Mouse (Mus musculus): ENCODE data around the gene Mrpl43. TPM values are rescaled to one million over a fixed set of nuclear protein-coding genes. Genes with fewer than 3 reads are reported as not detected.

Gene Mrpl43
- 58.0 TPM for polyA plus RNA-seq (2014; fragmentation: Illumina TruSeq; extraction: RNeasy Lipid Tissue Mini Kit (QIAGEN cat#74804); ENCODE audit: low read depth, low replicate concordance)

GRCm38 (mm10) chr19:45005957-45006712 lies at the start of gene Mrpl43:
TSS of gene Mrpl43 (minus strand) at chr19:45006442.

GRCm38 (mm10) chr19:45047417-45047934 lies 41.2 kb upstream of the Mrpl43 start, which contains the start of gene Sfxn3:
TSS of gene Sfxn3 (plus strand) at chr19:45047503.

GRCm38 (mm10) chr19:45045651-45046050 lies 39.4 kb upstream of the Mrpl43 start, which contains the start of gene Pdzd7:
TSS of gene Pdzd7 (minus strand) at chr19:45045717.

GRCm38 (mm10) chr19:45014335-45014971 lies 8.2 kb upstream of the Mrpl43 start, which contains the start of gene Lzts2:
TSS of gene Lzts2 (plus strand) at chr19:45014414.

GRCm38 (mm10) chr19:45005444-45005843 lies 798 bp downstream of the Mrpl43 start, which contains the start of gene Twnk:
TSS of gene Twnk (plus strand) at chr19:45005663.

GRCm38 (mm10) chr19:44988831-44989566 lies 17.2 kb downstream of the Mrpl43 start, which contains the start of gene Sema4g:
TSS of gene Sema4g (plus strand) at chr19:44989101.

Other genes starting within 250 kb of the Mrpl43 start
- 15.6 TPM for gene Slf2, start 75.3 kb downstream of the Mrpl43 start, polyA plus RNA-seq (2014; fragmentation: Illumina TruSeq; extraction: RNeasy Lipid Tissue Mini Kit (QIAGEN cat#74804); ENCODE audit: low read depth, low replicate concordance)
- gene Sema4g, start 17.3 kb downstream of the Mrpl43 start, polyA plus RNA-seq (2014; fragmentation: Illumina TruSeq; extraction: RNeasy Lipid Tissue Mini Kit (QIAGEN cat#74804); ENCODE audit: low read depth, low replicate concordance) = 0.18 TPM
- 28.4 TPM for gene Twnk, start 779 bp downstream of the Mrpl43 start, polyA plus RNA-seq (2014; fragmentation: Illumina TruSeq; extraction: RNeasy Lipid Tissue Mini Kit (QIAGEN cat#74804); ENCODE audit: low read depth, low replicate concordance)
- gene Lzts2, start 8.0 kb upstream of the Mrpl43 start, polyA plus RNA-seq (2014; fragmentation: Illumina TruSeq; extraction: RNeasy Lipid Tissue Mini Kit (QIAGEN cat#74804); ENCODE audit: low read depth, low replicate concordance) = 49.0 TPM
- gene Pdzd7, start 39.3 kb upstream of the Mrpl43 start, polyA plus RNA-seq (2014; fragmentation: Illumina TruSeq; extraction: RNeasy Lipid Tissue Mini Kit (QIAGEN cat#74804); ENCODE audit: low read depth, low replicate concordance) = not detected
- 10.6 TPM for gene Sfxn3, start 41.1 kb upstream of the Mrpl43 start, polyA plus RNA-seq (2014; fragmentation: Illumina TruSeq; extraction: RNeasy Lipid Tissue Mini Kit (QIAGEN cat#74804); ENCODE audit: low read depth, low replicate concordance)
- gene Kazald1, start 68.8 kb upstream of the Mrpl43 start, polyA plus RNA-seq (2014; fragmentation: Illumina TruSeq; extraction: RNeasy Lipid Tissue Mini Kit (QIAGEN cat#74804); ENCODE audit: low read depth, low replicate concordance) = 7.2 TPM
- gene Tlx1, start 144.2 kb upstream of the Mrpl43 start, polyA plus RNA-seq (2014; fragmentation: Illumina TruSeq; extraction: RNeasy Lipid Tissue Mini Kit (QIAGEN cat#74804); ENCODE audit: low read depth, low replicate concordance) = not detected
- gene Lbx1, start 229.4 kb upstream of the Mrpl43 start, polyA plus RNA-seq (2014; fragmentation: Illumina TruSeq; extraction: RNeasy Lipid Tissue Mini Kit (QIAGEN cat#74804); ENCODE audit: low read depth, low replicate concordance) = not detected

All from heart, adult 10 weeks (tissue).